Mouse (Mus musculus): ENCODE data around the gene Lrba. TPM values are rescaled to one million over a fixed set of nuclear protein-coding genes. Genes with fewer than 3 reads are reported as not detected.

The Lrba gene
- polyA plus RNA-seq, 1 experiment from 2014 or later, result 4.6 TPM

DNA sequence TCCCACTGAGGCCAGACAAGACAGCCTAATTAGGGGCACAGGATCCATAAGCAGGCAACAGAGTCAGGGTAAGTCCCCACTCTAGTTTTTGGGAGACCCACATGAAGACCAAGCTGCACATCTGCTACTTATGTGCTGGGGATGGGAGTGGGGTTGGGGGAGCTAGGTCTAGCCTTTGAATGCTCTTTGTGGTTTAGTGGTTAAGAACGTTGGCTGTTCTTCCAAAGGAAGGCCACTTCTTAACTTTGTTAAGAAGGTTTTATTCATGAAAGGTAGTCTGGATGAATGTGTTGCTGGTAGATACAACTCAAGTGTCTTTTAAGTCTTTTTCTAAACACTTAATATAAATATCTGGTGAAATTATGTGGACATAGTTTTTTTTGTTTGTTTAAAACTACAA, 51.2 kb downstream of the Lrba start:
- Histone ChIP-seq H3K36me3 (no peaks in the 10 kb centered on the region), H3K9me3 (no peaks in the 10 kb centered on the region), H3K4me3 (replicated peaks) (no peak overlapping the region), H3K27ac (no peak overlapping the region), H3K27me3 (replicated peaks) (no peaks in the 10 kb centered on the region), H3K9ac (no peak overlapping the region), H3K4me1 (no peaks in the 10 kb centered on the region), H3K4me2 (no peak overlapping the region)
- no peak for ATAC-seq (ENCODE audit: insufficient read depth, low FRiP score, low read depth)
- 83% methylated on average over 1 of the region's 1 CpGs for WGBS

DNA sequence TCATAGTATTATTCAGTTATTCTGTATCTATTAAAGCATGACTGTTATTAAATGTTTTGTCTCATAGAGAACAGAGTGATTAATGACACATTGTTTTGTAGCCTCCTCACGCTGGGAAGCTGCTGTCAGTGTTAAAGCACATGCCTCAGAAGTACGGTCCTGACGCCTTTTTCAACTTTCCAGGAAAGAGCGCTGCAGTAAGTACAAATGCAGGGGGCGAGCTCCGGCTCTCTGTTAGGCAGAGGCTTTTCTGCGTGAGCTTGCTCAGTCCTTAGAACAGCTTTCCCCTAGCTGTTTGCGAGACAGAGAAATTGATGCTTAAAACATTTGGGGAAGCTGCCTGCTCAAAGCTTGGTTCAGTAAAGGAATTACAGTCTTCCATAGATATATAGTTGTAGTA, 66.8 kb downstream of the Lrba start:
- ATAC-seq (ENCODE audit: insufficient read depth, low FRiP score, low read depth), result no peak
- Histone ChIP-seq H3K4me3 (replicated peaks) (no peak overlapping the region), H3K9me3 (no peaks in the 10 kb centered on the region), H3K27ac (no peak overlapping the region), H3K9ac (no peak overlapping the region), H3K36me3 (no peaks in the 10 kb centered on the region), H3K4me2 (no peak overlapping the region), H3K4me1 (no peaks in the 10 kb centered on the region), H3K27me3 (replicated peaks) (no peaks in the 10 kb centered on the region)
- 51% methylated on average over 8 of the region's 8 CpGs for WGBS

DNA sequence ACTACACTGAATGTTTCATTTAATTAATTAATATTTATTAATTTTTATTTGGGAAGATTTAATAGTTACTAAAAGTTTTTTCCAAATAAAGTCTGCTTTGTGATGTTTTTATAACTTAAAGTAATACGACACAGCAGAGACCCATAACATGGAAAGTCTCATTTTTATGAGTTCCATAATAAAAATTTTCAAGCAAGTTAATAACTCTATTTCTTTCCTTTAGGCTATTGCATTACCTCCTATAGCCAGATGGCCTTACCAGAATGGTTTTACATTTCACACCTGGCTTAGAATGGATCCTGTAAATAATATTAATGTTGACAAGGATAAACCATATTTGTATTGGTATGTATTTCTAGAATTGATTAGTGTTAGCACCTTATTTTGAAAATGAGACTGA, 70.4 kb downstream of the Lrba start:
- Histone ChIP-seq H3K9me3 (no peaks in the 10 kb centered on the region), H3K36me3 (no peaks in the 10 kb centered on the region), H3K4me3 (replicated peaks) (no peak overlapping the region), H3K27me3 (replicated peaks) (no peaks in the 10 kb centered on the region), H3K27ac (no peak overlapping the region), H3K9ac (no peak overlapping the region), H3K4me2 (no peak overlapping the region), H3K4me1 (no peaks in the 10 kb centered on the region)
- no peak for ATAC-seq (ENCODE audit: insufficient read depth, low FRiP score, low read depth)
- 83% methylated on average over 1 of the region's 1 CpGs for WGBS

DNA sequence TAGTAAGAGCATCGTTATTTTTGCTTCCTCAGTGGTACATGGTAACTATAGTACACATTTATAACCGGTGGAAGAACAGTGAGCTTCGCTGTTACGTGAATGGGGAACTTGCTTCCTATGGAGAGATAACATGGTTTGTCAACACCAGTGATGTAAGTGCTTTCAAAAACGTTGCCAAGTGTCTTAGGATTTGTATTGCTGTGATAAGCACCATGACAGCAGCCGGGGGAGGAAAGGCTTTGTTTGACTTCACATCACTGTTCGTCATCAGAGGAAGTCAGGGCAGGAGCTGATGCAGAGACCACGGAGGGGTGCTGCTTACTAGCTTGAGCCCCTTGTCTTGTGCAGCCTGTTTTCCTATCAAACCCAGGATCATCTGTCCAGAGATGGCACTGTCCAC, 71.7 kb downstream of the Lrba start:
- H3K4me2 ChIP-seq, result no peak overlapping the region
- no peak overlapping the region for H3K27ac ChIP-seq
- no peak for ATAC-seq (ENCODE audit: insufficient read depth, low FRiP score, low read depth)
- H3K4me3 ChIP-seq (replicated peaks), result no peak overlapping the region
- no peak overlapping the region for H3K9ac ChIP-seq
- H3K4me1 ChIP-seq, result no peaks in the 10 kb centered on the region
- 55% methylated on average over 8 of the region's 8 CpGs for WGBS
- H3K9me3 ChIP-seq, result no peaks in the 10 kb centered on the region
- H3K36me3 ChIP-seq, result no peaks in the 10 kb centered on the region
- H3K27me3 ChIP-seq (replicated peaks), result no peaks in the 10 kb centered on the region

DNA sequence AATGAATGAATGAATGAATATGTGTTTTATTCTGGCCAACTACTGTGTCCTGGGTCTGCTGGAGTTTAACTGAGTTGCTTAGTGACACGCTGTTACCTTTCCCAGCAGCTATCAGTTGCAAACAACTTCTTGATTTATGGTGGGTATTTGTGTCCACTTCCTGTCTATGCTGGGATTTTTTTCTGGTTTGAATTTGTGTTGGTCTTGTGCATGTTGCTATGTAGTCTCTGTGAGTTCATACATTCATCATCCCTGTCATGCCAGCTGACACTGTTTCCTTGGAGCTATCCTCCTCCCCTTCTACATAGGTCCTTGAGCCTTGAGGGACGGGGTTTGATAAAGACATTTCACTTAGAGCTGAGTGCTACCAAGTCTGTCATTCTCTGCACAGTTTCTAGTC, 84.4 kb downstream of the Lrba start:
- Histone ChIP-seq H3K4me3 (replicated peaks) (no peak overlapping the region), H3K4me1 (no peaks in the 10 kb centered on the region), H3K36me3 (no peaks in the 10 kb centered on the region), H3K4me2 (no peak overlapping the region), H3K9me3 (no peaks in the 10 kb centered on the region), H3K9ac (no peak overlapping the region), H3K27me3 (replicated peaks) (no peaks in the 10 kb centered on the region), H3K27ac (no peak overlapping the region)
- 61% methylated on average over 2 of the region's 2 CpGs for WGBS
- no peak for ATAC-seq (ENCODE audit: insufficient read depth, low FRiP score, low read depth)

DNA sequence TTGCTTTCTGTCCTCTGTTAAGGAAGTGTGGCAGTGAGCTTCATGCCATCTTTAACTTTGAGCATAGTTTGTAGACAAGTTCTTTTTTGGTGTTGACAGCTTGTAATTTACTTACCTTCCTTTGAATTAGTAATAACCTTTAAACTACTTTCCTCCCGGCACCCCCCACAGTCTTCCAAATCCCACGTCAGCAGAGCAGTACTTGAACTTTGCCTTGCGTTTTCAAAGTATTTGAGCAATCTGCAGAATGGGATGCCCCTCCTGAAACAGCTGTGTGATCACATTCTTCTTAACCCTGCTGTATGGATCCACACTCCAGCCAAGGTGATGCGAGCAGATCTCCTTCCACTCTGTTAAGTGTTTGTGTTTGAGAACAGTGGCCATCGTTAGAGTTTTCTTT, 85.7 kb downstream of the Lrba start:
- ATAC-seq (ENCODE audit: insufficient read depth, low FRiP score, low read depth), result no peak
- Histone ChIP-seq H3K27me3 (replicated peaks) (no peaks in the 10 kb centered on the region), H3K36me3 (no peaks in the 10 kb centered on the region), H3K9me3 (no peaks in the 10 kb centered on the region), H3K9ac (no peak overlapping the region), H3K4me3 (replicated peaks) (no peak overlapping the region), H3K27ac (no peak overlapping the region), H3K4me1 (no peaks in the 10 kb centered on the region), H3K4me2 (no peak overlapping the region)
- 73% methylated on average over 5 of the region's 5 CpGs for WGBS

DNA sequence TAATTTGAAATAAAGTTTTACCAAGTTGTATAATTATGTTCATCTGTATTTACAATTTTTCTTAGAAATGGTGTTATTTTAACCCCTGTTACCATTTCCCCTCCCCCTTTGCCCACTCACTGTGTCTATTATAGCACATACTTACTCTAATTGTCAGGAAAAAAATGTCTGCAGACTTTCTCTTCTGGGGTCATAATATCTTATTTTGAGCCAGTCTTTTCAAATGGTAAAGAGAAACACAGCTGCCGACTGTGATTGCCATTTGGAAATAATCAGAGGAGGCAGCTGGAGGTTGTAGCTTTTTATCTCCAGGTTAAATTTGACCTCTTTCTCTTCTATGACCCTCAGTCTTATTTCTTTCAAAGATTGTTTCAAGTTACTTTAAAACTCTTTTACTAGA, 86.9 kb downstream of the Lrba start:
- Histone ChIP-seq H3K4me3 (replicated peaks) (no peak overlapping the region), H3K27ac (no peak overlapping the region), H3K36me3 (no peaks in the 10 kb centered on the region), H3K9me3 (no peaks in the 10 kb centered on the region), H3K27me3 (replicated peaks) (no peaks in the 10 kb centered on the region), H3K9ac (no peak overlapping the region), H3K4me2 (no peak overlapping the region), H3K4me1 (no peaks in the 10 kb centered on the region)
- WGBS, result 30% methylated on average over 1 of the region's 1 CpGs
- no peak for ATAC-seq (ENCODE audit: insufficient read depth, low FRiP score, low read depth)

DNA sequence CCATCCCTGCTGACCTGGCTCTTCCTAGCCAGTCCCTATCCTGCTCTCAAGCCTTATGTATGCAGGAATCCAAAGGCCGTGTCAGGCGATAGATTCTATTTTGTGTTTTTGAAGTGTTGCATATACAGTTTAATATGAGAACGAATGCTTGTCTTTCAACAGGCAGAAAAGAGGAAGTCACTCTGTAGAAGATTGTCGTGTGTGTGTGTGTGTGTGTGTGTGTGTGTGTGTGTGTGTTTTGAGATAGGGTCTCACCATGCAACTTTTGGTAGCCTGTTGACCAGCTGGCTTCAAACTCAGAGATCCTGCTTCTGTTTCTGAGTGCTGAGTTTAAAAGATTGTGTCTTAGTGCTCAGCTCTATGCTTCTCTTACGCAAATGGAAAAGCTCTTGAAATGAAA, 93.2 kb downstream of the Lrba start:
- no peaks in the 10 kb centered on the region for H3K9me3 ChIP-seq
- H3K4me2 ChIP-seq, result no peak overlapping the region
- no peaks in the 10 kb centered on the region for H3K36me3 ChIP-seq
- no peak for ATAC-seq (ENCODE audit: insufficient read depth, low FRiP score, low read depth)
- H3K9ac ChIP-seq, result no peak overlapping the region
- H3K4me3 ChIP-seq (replicated peaks), result no peak overlapping the region
- no peaks in the 10 kb centered on the region for H3K27me3 ChIP-seq (replicated peaks)
- 83% methylated on average over 5 of the region's 5 CpGs for WGBS
- no peaks in the 10 kb centered on the region for H3K4me1 ChIP-seq
- H3K27ac ChIP-seq, result no peak overlapping the region

DNA sequence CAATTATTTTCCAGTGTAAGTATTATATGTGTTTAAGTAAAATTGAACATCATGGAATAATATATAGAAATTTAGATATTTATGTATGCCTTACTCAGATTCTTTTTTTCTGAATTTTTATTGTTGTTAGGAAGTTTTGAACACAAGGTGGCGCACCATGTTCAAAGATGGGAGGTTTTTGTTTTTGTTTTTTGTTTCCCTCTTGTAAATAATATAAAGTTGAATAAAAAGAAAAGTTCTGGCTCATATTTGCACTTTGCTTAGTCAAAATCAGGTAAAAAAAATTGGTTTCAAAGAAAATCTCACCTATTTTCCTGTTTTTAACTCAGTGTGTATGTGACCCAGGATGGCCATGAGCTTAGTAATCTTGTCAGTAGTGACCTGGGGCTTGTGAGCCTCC, 104.1 kb downstream of the Lrba start:
- Histone ChIP-seq H3K4me3 (replicated peaks) (no peak overlapping the region), H3K4me2 (no peak overlapping the region), H3K9me3 (no peaks in the 10 kb centered on the region), H3K27me3 (replicated peaks) (no peaks in the 10 kb centered on the region), H3K27ac (no peak overlapping the region), H3K9ac (no peak overlapping the region), H3K4me1 (no peaks in the 10 kb centered on the region), H3K36me3 (no peaks in the 10 kb centered on the region)
- WGBS, result 45% methylated on average over 1 of the region's 1 CpGs
- no peak for ATAC-seq (ENCODE audit: insufficient read depth, low FRiP score, low read depth)

DNA sequence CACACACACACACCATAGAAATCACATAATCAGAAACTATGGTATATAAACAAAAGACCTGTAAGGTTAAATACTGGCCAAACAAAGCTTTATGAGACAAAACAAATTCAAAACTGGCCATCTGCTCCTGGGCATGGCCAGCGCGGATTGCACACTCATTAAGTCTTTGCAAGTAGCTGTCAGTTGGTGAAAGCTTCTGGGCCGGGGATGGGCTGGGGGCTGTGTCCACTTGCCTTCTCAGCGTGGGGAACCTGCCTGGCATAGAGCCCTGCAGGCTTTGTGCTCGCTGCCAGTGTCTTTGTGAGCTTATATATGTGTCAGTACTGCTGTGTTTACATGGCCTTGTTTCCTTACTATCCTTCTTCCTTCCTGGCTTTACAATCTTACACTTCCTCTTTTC, 118.8 kb downstream of the Lrba start:
- 61% methylated on average over 5 of the region's 5 CpGs for WGBS
- Histone ChIP-seq H3K4me1 (no peaks in the 10 kb centered on the region), H3K36me3 (no peaks in the 10 kb centered on the region), H3K27ac (no peak overlapping the region), H3K9ac (no peak overlapping the region), H3K9me3 (no peaks in the 10 kb centered on the region), H3K4me2 (no peak overlapping the region), H3K27me3 (replicated peaks) (no peaks in the 10 kb centered on the region), H3K4me3 (replicated peaks) (no peak overlapping the region)
- ATAC-seq (ENCODE audit: insufficient read depth, low FRiP score, low read depth), result no peak

DNA sequence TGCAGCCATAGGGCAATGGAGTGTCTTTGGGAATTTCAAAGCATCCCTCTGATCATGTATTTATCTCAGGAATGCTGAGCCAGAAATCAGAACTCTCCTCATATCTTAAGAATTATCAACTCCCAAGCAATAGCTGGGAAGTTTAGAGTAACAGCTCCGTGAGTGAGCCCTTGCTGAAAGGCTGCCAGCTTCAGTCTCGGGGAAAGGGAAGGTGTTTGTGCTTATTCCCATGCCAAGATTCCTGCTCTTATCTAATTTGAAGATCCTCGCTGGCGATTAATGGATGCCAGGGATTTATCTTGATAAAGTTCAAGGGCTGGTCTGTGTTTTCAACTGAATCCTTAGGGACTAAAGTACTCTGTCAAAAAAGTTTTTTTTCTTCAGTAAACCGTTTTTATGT, 138.0 kb downstream of the Lrba start:
- no peak overlapping the region for H3K27ac ChIP-seq
- no peaks in the 10 kb centered on the region for H3K9me3 ChIP-seq
- 40% methylated on average over 5 of the region's 5 CpGs for WGBS
- H3K4me1 ChIP-seq, result no peaks in the 10 kb centered on the region
- ATAC-seq (ENCODE audit: insufficient read depth, low FRiP score, low read depth), result no peak
- no peak overlapping the region for H3K9ac ChIP-seq
- H3K4me3 ChIP-seq (replicated peaks), result no peak overlapping the region
- no peaks in the 10 kb centered on the region for H3K36me3 ChIP-seq
- H3K4me2 ChIP-seq, result no peak overlapping the region
- no peaks in the 10 kb centered on the region for H3K27me3 ChIP-seq (replicated peaks)

DNA sequence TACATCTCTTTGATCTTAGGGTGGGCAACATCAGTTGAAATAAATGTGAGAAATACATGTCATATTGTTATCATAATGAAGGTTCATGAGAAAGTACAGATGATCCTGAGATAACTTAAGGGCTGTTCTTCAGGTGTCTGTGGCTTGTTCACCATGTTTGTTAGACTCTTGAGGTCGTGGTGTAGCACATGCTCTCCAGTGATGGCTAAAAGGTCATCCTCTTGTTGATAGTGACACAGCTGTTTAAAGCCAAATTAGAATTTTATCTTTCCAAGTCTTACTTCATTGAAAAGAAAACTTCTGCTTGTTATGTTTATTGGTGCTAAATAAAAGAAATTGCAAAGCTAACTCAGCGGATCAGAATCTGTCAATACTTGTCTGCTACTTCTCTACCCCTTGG, 147.0 kb downstream of the Lrba start:
- H3K4me1 ChIP-seq, result no peaks in the 10 kb centered on the region
- H3K4me3 ChIP-seq (replicated peaks), result no peak overlapping the region
- WGBS, result 58% methylated on average over 2 of the region's 2 CpGs
- H3K27me3 ChIP-seq (replicated peaks), result no peaks in the 10 kb centered on the region
- H3K36me3 ChIP-seq, result no peaks in the 10 kb centered on the region
- H3K9me3 ChIP-seq, result no peaks in the 10 kb centered on the region
- no peak overlapping the region for H3K9ac ChIP-seq
- no peak overlapping the region for H3K27ac ChIP-seq
- H3K4me2 ChIP-seq, result no peak overlapping the region
- no peak for ATAC-seq (ENCODE audit: insufficient read depth, low FRiP score, low read depth)

DNA sequence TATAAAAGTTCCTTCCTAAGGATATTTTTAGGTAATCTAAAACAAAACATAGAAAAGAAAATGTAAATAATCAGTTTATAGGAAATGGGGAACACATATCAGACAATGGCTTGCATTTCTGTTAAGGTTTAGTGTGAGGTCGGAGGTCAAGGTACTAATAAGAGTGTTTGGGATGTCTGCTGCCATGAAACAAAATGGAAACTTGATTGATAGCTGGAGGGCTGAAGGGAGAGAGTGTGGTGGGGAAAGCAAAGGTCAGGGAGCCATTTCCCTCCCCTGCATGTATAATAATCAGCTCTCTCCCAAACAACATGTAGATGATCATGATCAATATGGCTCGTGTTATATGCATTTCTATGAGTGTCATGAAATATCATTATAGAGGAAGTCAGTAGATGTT, 150.8 kb downstream of the Lrba start:
- Histone ChIP-seq H3K4me2 (no peak overlapping the region), H3K4me1 (no peaks in the 10 kb centered on the region), H3K9me3 (no peaks in the 10 kb centered on the region), H3K27me3 (replicated peaks) (no peaks in the 10 kb centered on the region), H3K27ac (no peak overlapping the region), H3K9ac (no peak overlapping the region), H3K36me3 (no peaks in the 10 kb centered on the region), H3K4me3 (replicated peaks) (no peak overlapping the region)
- WGBS, result 73% methylated on average over 2 of the region's 2 CpGs
- no peak for ATAC-seq (ENCODE audit: insufficient read depth, low FRiP score, low read depth)

Data from stomach, embryonic 15.5 days (tissue).